ENCODE assay signal across 11 mouse cellular contexts in the genomic region with DNA sequence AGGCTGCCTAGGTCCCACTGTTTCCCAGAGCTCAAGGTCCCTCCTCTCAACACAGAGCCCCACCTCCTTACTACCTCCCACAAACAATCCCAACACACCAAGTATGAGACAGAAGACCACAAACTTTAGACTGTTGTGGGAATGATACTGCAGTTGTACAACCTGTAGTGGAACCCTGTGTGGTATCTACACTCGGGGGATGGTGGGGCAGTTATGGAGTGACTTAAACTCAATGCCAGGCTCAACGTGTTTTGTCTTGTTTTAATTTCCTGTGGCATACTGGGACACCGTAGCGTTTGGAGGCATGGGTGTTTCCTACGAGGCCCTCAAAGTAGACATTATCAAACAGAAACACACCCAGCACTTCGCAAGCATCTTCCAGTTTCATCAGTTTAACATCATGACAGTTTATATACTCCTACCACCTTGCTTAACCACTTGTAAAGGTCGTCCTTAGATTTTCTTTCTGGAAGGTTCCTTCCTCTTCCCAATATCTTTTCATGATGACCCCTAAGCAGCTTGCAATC. TPM values are rescaled to one million over a fixed set of nuclear protein-coding genes. Genes with fewer than 3 reads are reported as not detected.
DNase-seq lines count a peak whose midpoint lies in the region; TF ChIP-seq lines count a peak whose summit lies in the region.
"Had no signal": no experiment of that assay in that cellular context is flagged by ENCODE, and none has a peak within 500 bp of the region (broad histone marks: within the 10 kb centered on the region; RNA-seq: fewer than 3 reads in every experiment).

No protein-coding gene starts in this region.

- TF ChIP-seq CTCF in layer of hippocampus, adult 2 months (conservative IDR thresholded peaks at IDR 0.05) = no peak
- TF ChIP-seq CTCF in liver, adult 2 months (IDR thresholded peaks at IDR 0.05; ENCODE audit: low read depth, low read length) = no peak

- peaks cover 3% of the 10 kb centered on the region; the same call in 1 of the 2 replicates for H3K36me3 ChIP-seq in liver, adult 2 months (ENCODE audit: control insufficient read depth, insufficient read depth, low read length)
- H3K36me3 ChIP-seq in myocyte (ENCODE audit: control insufficient read depth, insufficient read depth) = no peaks in the 10 kb centered on the region
- H3K36me3 ChIP-seq: hindbrain, embryonic 12.5 days had no signal

- no peak overlapping the region for H3ac ChIP-seq in myocyte (ENCODE audit: control insufficient read depth, insufficient read length)

- peak overlapping the region; percentile 56 for H3K4me2 ChIP-seq in myocyte (ENCODE audit: low read depth)
- H3K4me2 ChIP-seq: heart, embryonic 11.5 days; hindbrain, embryonic 12.5 days had no signal

- 88% methylated on average over 7 of the region's 7 CpGs for WGBS in liver, adult 2 months

- peak overlapping the region; percentile 62 for H3K27ac ChIP-seq in layer of hippocampus, adult 2 months
- peak overlapping the region; percentile 93 for H3K27ac ChIP-seq in liver, adult 2 months (replicated peaks; ENCODE audit: insufficient read depth, low read depth, low read length)
- H3K27ac ChIP-seq: hindbrain, embryonic 12.5 days had no signal

- DNase-seq in layer of hippocampus, adult 2 months (ENCODE audit: low spot score in 2 of 2) = no peak
- no peak for DNase-seq in layer of hippocampus, postnatal 25 days (ENCODE audit: extremely low spot score in 1 of 2, low spot score in 1 of 2)
- DNase-seq in c-Kit-positive CD71-positive TER-119-positive erythroid progenitor cells, embryonic 14.5 days (ENCODE audit: low spot score) = peak; percentile 65
- DNase-seq in liver, adult 2 months (ENCODE audit: extremely low read depth, low read depth, low spot score) = no peak
- no peak for DNase-seq in MN1 (ENCODE audit: low spot score)
- DNase-seq in spleen, postnatal 36 days (ENCODE audit: low spot score in 2 of 2) = no peak
- DNase-seq in urinary bladder, postnatal 36 days (ENCODE audit: low spot score in 2 of 2) = no peak

- H3K9ac ChIP-seq in liver, adult 2 months (ENCODE audit: low read depth, low read length) = peak overlapping the region; percentile 22; the same call in 1 of the 2 replicates
- H3K9ac ChIP-seq: hindbrain, embryonic 12.5 days had no signal

- peaks cover 24% of the 10 kb centered on the region for H3K4me1 ChIP-seq in liver, adult 2 months (ENCODE audit: control insufficient read depth, insufficient read depth, low read length)

- H3K4me3 ChIP-seq in layer of hippocampus, adult 2 months = no peak overlapping the region
- H3K4me3 ChIP-seq in liver, adult 2 months (ENCODE audit: insufficient read depth, low read depth, low read length) = no peak overlapping the region
- H3K4me3 ChIP-seq in myocyte = no peak overlapping the region
- H3K4me3 ChIP-seq: hindbrain, embryonic 12.5 days had no signal

- H3K27me3 ChIP-seq in liver, adult 2 months (ENCODE audit: control insufficient read depth, insufficient read depth, low read length) = no peaks in the 10 kb centered on the region
- peaks cover 26% of the 10 kb centered on the region for H3K27me3 ChIP-seq in myocyte (ENCODE audit: control insufficient read depth, insufficient read depth, insufficient read length)
- H3K27me3 ChIP-seq: CH12.LX; hindbrain, embryonic 12.5 days had no signal

- no peak for TF ChIP-seq POLR2A in liver, adult 2 months (IDR thresholded peaks at IDR 0.05; ENCODE audit: extremely low read depth, insufficient read depth, low read length)
- TF ChIP-seq POLR2A in myocyte (IDR thresholded peaks at IDR 0.05; ENCODE audit: insufficient read length, low read depth) = no peak

- no peaks in the 10 kb centered on the region for H3K79me2 ChIP-seq in liver, adult 2 months (ENCODE audit: control insufficient read depth, insufficient read depth, low read length)
- H3K79me2 ChIP-seq in myocyte (ENCODE audit: control insufficient read depth, insufficient read depth) = no peaks in the 10 kb centered on the region

TF ChIP-seq in myocyte, 11 proteins besides CTCF, POLR2A, EP300 and RAD21:
- no peak for TF ChIP-seq TCF3 (IDR thresholded peaks at IDR 0.05; ENCODE audit: insufficient read length, low read depth)
- TF ChIP-seq MYOD1 (IDR thresholded peaks at IDR 0.05; ENCODE audit: control insufficient read depth in 1 of 3, insufficient read length in 2 of 3, low read depth in 2 of 3) = no peak
- no peak for TF ChIP-seq MAX (IDR thresholded peaks at IDR 0.05; ENCODE audit: low read depth)
- no peak for TF ChIP-seq E2F4 (IDR thresholded peaks at IDR 0.05; ENCODE audit: insufficient read depth)
- TF ChIP-seq CEBPB (IDR thresholded peaks at IDR 0.05; ENCODE audit: insufficient read depth, poor library complexity, severe bottlenecking) = no peak
- TF ChIP-seq SRF (IDR thresholded peaks at IDR 0.05; ENCODE audit: control insufficient read depth, insufficient read length, low read depth) = no peak
- no peak for TF ChIP-seq MYOG (IDR thresholded peaks at IDR 0.05; ENCODE audit: control insufficient read depth in 1 of 3, insufficient read depth in 1 of 3, insufficient read length in 2 of 3, low read depth in 2 of 3)
- no peak for TF ChIP-seq TCF12 (IDR thresholded peaks at IDR 0.05; ENCODE audit: insufficient read depth, poor library complexity, severe bottlenecking)
- no peak for TF ChIP-seq USF1 (IDR thresholded peaks at IDR 0.05; ENCODE audit: low read depth)
- no peak for TF ChIP-seq POLR2AphosphoS2 (IDR thresholded peaks at IDR 0.05; ENCODE audit: insufficient read length, low read depth)
- TF ChIP-seq REST (IDR thresholded peaks at IDR 0.05; ENCODE audit: insufficient read depth, insufficient read length) = no peak
TF ChIP-seq in myocyte: peak in this region for 0.

RNA-seq across cellular contexts. Expression of a gene that starts 58.4 kb away (rescaled TPM):
- total RNA-seq in layer of hippocampus, adult 2 months (2021) = 10 to 100 TPM; 19.9 to 24.4 TPM
- 10 to 100 TPM; 25.2 to 28.4 TPM for total RNA-seq in layer of hippocampus, postnatal 25 days (2021)
- total RNA-seq in liver, adult 2 months (2014; rRNA removed) = 15.4 and 15.9 TPM in 2 replicates
- polyA plus RNA-seq in liver, adult 2 months (2012; rRNA removed) = 3.2 and 3.9 TPM in 2 replicates
- polyA plus RNA-seq in myocyte (2012; fragmentation: generic; extraction: Trizol) = 2.7 TPM
